Mouse (Mus musculus) A20 (cell line): ENCODE measurements around the gene Nudt9.

Experiments used
- DNase-seq: peaks from one replicate; pipeline ENCODE4 v3.0.0-alpha.2; 2011; ENCODE audit warnings: low read depth, low spot score

Nudt9 gene

GRCm38 (mm10) chr5:104035824-104036223, 10.3 kb upstream of the Nudt9 start:
- DNase-seq: no peak

- no peak for DNase-seq
Observed at GRCm38 (mm10) chr5:104036686-104037085, 9.4 kb upstream of the Nudt9 start.

GRCm38 (mm10) chr5:104039154-104039932, 6.8 kb upstream of the Nudt9 start:
- no peak for DNase-seq

GRCm38 (mm10) chr5:104042906-104043305, 3.2 kb upstream of the Nudt9 start:
- DNase-seq: no peak

GRCm38 (mm10) chr5:104043704-104044103, 2.4 kb upstream of the Nudt9 start:
- no peak for DNase-seq

- peak; percentile 54 for DNase-seq
Observed at GRCm38 (mm10) chr5:104047200-104048105, 1.3 kb downstream of the Nudt9 start.

- DNase-seq: peak; percentile 59
Observed at GRCm38 (mm10) chr5:104048139-104048538, 2.0 kb downstream of the Nudt9 start.

GRCm38 (mm10) chr5:104052956-104053355, 6.8 kb downstream of the Nudt9 start:
- peak; percentile 66 for DNase-seq

GRCm38 (mm10) chr5:104054938-104055337, 8.8 kb downstream of the Nudt9 start:
- no peak for DNase-seq

GRCm38 (mm10) chr5:104055816-104056215, 9.7 kb downstream of the Nudt9 start:
- DNase-seq: no peak

GRCm38 (mm10) chr5:104056295-104056694, 10.2 kb downstream of the Nudt9 start:
- no peak for DNase-seq

- DNase-seq: peak; percentile 40
Observed at GRCm38 (mm10) chr5:104058021-104058420, 11.9 kb downstream of the Nudt9 start.

- no peak for DNase-seq
Observed at GRCm38 (mm10) chr5:104059628-104060027, 13.5 kb downstream of the Nudt9 start.

- no peak for DNase-seq
Observed at GRCm38 (mm10) chr5:104060429-104060828, 14.3 kb downstream of the Nudt9 start.

GRCm38 (mm10) chr5:104061936-104062772, 16.0 kb downstream of the Nudt9 start:
- no peak for DNase-seq

GRCm38 (mm10) chr5:104062773-104063551, 16.9 kb downstream of the Nudt9 start:
- peak; percentile 20 for DNase-seq

GRCm38 (mm10) chr5:104068751-104069150, 22.6 kb downstream of the Nudt9 start:
- peak; percentile 47 for DNase-seq

GRCm38 (mm10) chr5:104071048-104071447, 24.9 kb downstream of the Nudt9 start:
- no peak for DNase-seq

GRCm38 (mm10) chr5:104072272-104072886, 26.3 kb downstream of the Nudt9 start:
- no peak for DNase-seq

- DNase-seq: no peak
Observed at GRCm38 (mm10) chr5:104073602-104074001, 27.5 kb downstream of the Nudt9 start.
